Mouse (Mus musculus): Measurements from ENCODE around the gene March7.

DNA sequence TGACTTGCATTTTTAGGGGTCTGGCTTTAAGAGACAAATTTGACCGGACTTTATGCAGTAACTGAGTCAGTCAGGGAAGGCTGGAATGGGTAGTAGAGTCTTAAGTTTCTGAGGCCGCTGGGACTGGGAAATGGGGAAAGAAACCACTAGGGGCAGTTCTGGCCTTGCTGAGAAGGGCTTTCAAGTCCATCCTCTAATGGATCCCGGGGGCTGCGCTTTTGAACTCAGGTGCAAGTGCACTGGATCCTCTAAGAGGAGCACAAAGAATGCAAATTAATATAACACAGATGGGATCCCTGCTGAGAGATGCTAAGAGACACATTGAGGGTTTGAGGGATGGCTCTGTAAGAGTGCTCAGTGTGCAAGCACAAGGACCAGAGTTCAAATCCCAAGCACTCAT lies 81.7 kb downstream of the March7 start:
- no peak for TF ChIP-seq POLR2A (IDR thresholded peaks at IDR 0.05; ENCODE audit: insufficient read depth, low read depth, low read length)
- no peak for TF ChIP-seq CTCF (IDR thresholded peaks at IDR 0.05; ENCODE audit: insufficient read depth, low read depth, low read length)
